Mouse (Mus musculus) spleen, postnatal 14 days (tissue): ENCODE measurements around the gene Fkbp5.
"Not testable (repeated sequence)": the region's sequence is repeated elsewhere in the genome, so short reads cannot be mapped to it uniquely, and the experiment has no call there.

Experiments
- DNase-seq, 2 experiments: peaks; one replicate each; pipeline ENCODE4 v3.0.0; 2021 to 2022; ENCODE audit warnings: low spot score in 2 of 2

Fkbp5 gene

GRCm38 (mm10) chr17:28374494-28374893 is 142.8 kb downstream of the Fkbp5 start:
- no peak for DNase-seq

GRCm38 (mm10) chr17:28373821-28374220 is 143.5 kb downstream of the Fkbp5 start:
- peak; percentile 24 to 57 for DNase-seq

- DNase-seq, result no peak
Measured at GRCm38 (mm10) chr17:28371941-28372340, 145.4 kb downstream of the Fkbp5 start.

GRCm38 (mm10) chr17:28371286-28371685 is 146.0 kb downstream of the Fkbp5 start:
- no peak for DNase-seq

- no peak for DNase-seq
Measured at GRCm38 (mm10) chr17:28369056-28369455, 148.3 kb downstream of the Fkbp5 start.

GRCm38 (mm10) chr17:28368449-28368848 is 148.9 kb downstream of the Fkbp5 start:
- peak; percentile 61 to 75 for DNase-seq

GRCm38 (mm10) chr17:28365122-28365521 is 152.2 kb downstream of the Fkbp5 start, which contains the start of gene Tulp1:
Gene Tulp1 (minus strand): TSS chr17:28365222.
- no peak for DNase-seq

- no peak for DNase-seq
Measured at GRCm38 (mm10) chr17:28363507-28363906, 153.8 kb downstream of the Fkbp5 start.

GRCm38 (mm10) chr17:28362653-28363292 is 154.6 kb downstream of the Fkbp5 start:
- DNase-seq, result no peak

- DNase-seq, result no peak
Measured at GRCm38 (mm10) chr17:28361921-28362652, 155.2 kb downstream of the Fkbp5 start.

- no peak for DNase-seq
Measured at GRCm38 (mm10) chr17:28360531-28361277, 156.6 kb downstream of the Fkbp5 start.

GRCm38 (mm10) chr17:28358576-28359261 is 158.6 kb downstream of the Fkbp5 start:
- not testable (repeated sequence) for DNase-seq

- no peak for DNase-seq
Measured at GRCm38 (mm10) chr17:28355871-28356270, 161.5 kb downstream of the Fkbp5 start.

GRCm38 (mm10) chr17:28352018-28352417 is 165.3 kb downstream of the Fkbp5 start:
- DNase-seq, result no peak

- DNase-seq, result no peak
Measured at GRCm38 (mm10) chr17:28351353-28351890, 165.9 kb downstream of the Fkbp5 start.

- peak; percentile 55 to 62 for DNase-seq
Measured at GRCm38 (mm10) chr17:28350466-28351352, 166.6 kb downstream of the Fkbp5 start, which contains the start of gene Tead3. Gene Tead3 (minus strand): TSS chr17:28350817.

GRCm38 (mm10) chr17:28349901-28350465 is 167.3 kb downstream of the Fkbp5 start:
- DNase-seq, result no peak

- no peak for DNase-seq
Measured at GRCm38 (mm10) chr17:28349264-28349880, 168.0 kb downstream of the Fkbp5 start.
